Mouse (Mus musculus) testis, adult 2 months (tissue): ENCODE data around the gene Tmem88.

Experiments
- CTCF ChIP-seq: fragments of 200-500 bp; IDR thresholded peaks from 2 replicates; pipeline ENCODE4 v1.5.1; 2012; ENCODE audit warnings: low read depth, mild to moderate bottlenecking, inconsistent platforms, low read length, moderate library complexity; ENCODE audit not compliant: control insufficient read depth, insufficient read depth, insufficient replicate concordance
- POLR2A ChIP-seq: fragments of 200-500 bp; IDR thresholded peaks from 2 replicates; pipeline ENCODE4 v1.6.1; 2012; ENCODE audit warnings: low read depth, mild to moderate bottlenecking, inconsistent platforms, low read length, moderate library complexity; ENCODE audit not compliant: control insufficient read depth

DNA sequence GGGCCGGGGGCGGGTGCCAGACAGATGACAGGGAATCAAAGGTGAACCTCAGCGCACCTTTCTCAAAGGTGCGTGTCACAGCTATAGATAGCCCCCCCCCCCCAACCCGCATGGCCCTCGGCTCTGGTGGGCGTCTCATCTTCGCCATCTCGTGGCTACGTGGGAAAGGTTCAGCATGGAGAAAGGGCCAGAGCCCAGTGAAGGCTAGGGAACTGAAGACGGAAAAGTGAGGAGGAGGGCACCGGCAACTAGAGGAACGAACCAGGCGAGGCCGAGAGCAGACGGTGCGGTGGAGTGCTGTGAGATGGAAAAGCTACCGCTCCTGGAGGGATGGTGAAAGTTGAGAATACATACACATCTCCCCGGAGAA is 21.4 kb upstream of the Tmem88 start:
- TF ChIP-seq POLR2A (no peak), CTCF (no peak)
